Mouse (Mus musculus): ENCODE results near the gene Eml5. TPM values are rescaled to one million over a fixed set of nuclear protein-coding genes. Genes with fewer than 3 reads are reported as not detected.

The Eml5 gene
- total RNA-seq (2021), result 10 to 100 TPM; 82.0 to 93.5 TPM
- long read RNA-seq, partial matches to known transcripts, result 1 of 20 reads
- long read RNA-seq, other reads (novel, unspliced or antisense), result 17 of 20 reads

- DNase-seq (ENCODE audit: low spot score in 2 of 2), result peak; percentile 82 to 90
Measured at GRCm38 (mm10) chr12:98900881-98901801, at the start of gene Eml5. Eml5 (minus strand) TSS chr12:98901484.

- no peak for DNase-seq (ENCODE audit: low spot score in 2 of 2)
Measured at GRCm38 (mm10) chr12:98932856-98933255, 31.6 kb upstream of the Eml5 start.

GRCm38 (mm10) chr12:98932441-98932840 lies 31.2 kb upstream of the Eml5 start:
- no peak for DNase-seq (ENCODE audit: low spot score in 2 of 2)

- DNase-seq (ENCODE audit: low spot score in 2 of 2), result no peak
Measured at GRCm38 (mm10) chr12:98931174-98931573, 29.9 kb upstream of the Eml5 start.

- peak; percentile 89 to 91 for DNase-seq (ENCODE audit: low spot score in 2 of 2)
Measured at GRCm38 (mm10) chr12:98920194-98920991, 19.1 kb upstream of the Eml5 start, which contains the start of gene Ttc8. Ttc8 (plus strand) TSS chr12:98920574.

- DNase-seq (ENCODE audit: low spot score in 2 of 2), result no peak
Measured at GRCm38 (mm10) chr12:98910096-98910495, 8.8 kb upstream of the Eml5 start.

GRCm38 (mm10) chr12:98905466-98905865 lies 4.2 kb upstream of the Eml5 start:
- no peak for DNase-seq (ENCODE audit: low spot score in 2 of 2)

GRCm38 (mm10) chr12:98900341-98900880 lies 873 bp downstream of the Eml5 start:
- DNase-seq (ENCODE audit: low spot score in 2 of 2), result peak in 1 of 2 experiments; percentile 45

GRCm38 (mm10) chr12:98899676-98900075 lies 1.6 kb downstream of the Eml5 start:
- no peak for DNase-seq (ENCODE audit: low spot score in 2 of 2)

- DNase-seq (ENCODE audit: low spot score in 2 of 2), result no peak
Measured at GRCm38 (mm10) chr12:98896761-98897160, 4.5 kb downstream of the Eml5 start.

- no peak for DNase-seq (ENCODE audit: low spot score in 2 of 2)
Measured at GRCm38 (mm10) chr12:98884515-98884914, 16.8 kb downstream of the Eml5 start.

GRCm38 (mm10) chr12:98881796-98882195 lies 19.5 kb downstream of the Eml5 start:
- DNase-seq (ENCODE audit: low spot score in 2 of 2), result no peak

- DNase-seq (ENCODE audit: low spot score in 2 of 2), result no peak
Measured at GRCm38 (mm10) chr12:98878693-98879092, 22.6 kb downstream of the Eml5 start.

- no peak for DNase-seq (ENCODE audit: low spot score in 2 of 2)
Measured at GRCm38 (mm10) chr12:98875216-98875615, 26.1 kb downstream of the Eml5 start.

- DNase-seq (ENCODE audit: low spot score in 2 of 2), result no peak
Measured at GRCm38 (mm10) chr12:98872836-98873235, 28.4 kb downstream of the Eml5 start.

- no peak for DNase-seq (ENCODE audit: low spot score in 2 of 2)
Measured at GRCm38 (mm10) chr12:98863436-98863835, 37.8 kb downstream of the Eml5 start.

GRCm38 (mm10) chr12:98860316-98860715 lies 41.0 kb downstream of the Eml5 start:
- no peak for DNase-seq (ENCODE audit: low spot score in 2 of 2)

GRCm38 (mm10) chr12:98850767-98851166 lies 50.5 kb downstream of the Eml5 start:
- DNase-seq (ENCODE audit: low spot score in 2 of 2), result peak; percentile 9 to 39

- no peak for DNase-seq (ENCODE audit: low spot score in 2 of 2)
Measured at GRCm38 (mm10) chr12:98844774-98845173, 56.5 kb downstream of the Eml5 start.

- DNase-seq (ENCODE audit: low spot score in 2 of 2), result no peak
Measured at GRCm38 (mm10) chr12:98840135-98840534, 61.1 kb downstream of the Eml5 start.

- DNase-seq (ENCODE audit: low spot score in 2 of 2), result no peak
Measured at GRCm38 (mm10) chr12:98837940-98838339, 63.3 kb downstream of the Eml5 start.
